In the genomic region with DNA sequence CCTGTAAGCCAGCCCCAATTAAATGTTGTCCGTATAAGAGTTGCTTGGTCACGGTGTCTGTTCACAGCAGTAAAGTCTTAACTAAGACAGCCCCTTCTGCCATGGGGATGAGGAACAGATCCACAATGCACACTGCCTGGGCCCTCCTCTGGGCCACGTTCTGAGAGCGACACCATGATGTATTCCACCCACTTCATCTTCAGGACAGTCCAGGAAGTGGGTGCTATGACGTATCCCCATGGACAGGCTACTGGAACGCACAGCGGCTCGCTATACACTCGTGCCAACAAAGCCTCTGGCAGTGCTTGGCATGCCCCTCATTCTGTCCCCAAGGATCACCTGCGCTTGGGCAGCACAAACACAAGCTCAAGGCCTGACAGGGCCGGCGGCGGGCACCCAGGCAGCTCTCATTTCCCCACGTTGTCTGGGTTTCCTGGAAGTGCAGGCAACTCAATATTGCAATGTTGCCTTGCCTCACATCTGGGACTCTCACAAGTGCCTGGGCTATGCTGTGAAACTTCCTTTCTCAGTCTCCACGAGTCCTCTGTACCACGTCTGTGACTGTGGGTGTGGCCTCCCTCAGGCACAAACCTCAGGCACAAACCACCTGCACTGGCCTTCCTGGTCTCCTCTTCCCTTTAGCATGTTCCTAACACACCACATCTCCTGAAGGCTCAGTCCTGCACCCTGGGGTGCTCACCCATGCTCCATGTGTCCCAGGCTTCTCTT, we compare ENCODE assay signal across 21 mouse cellular contexts. TPM values are rescaled to one million over a fixed set of nuclear protein-coding genes. Genes with fewer than 3 reads are reported as not detected.
DNase-seq lines count a peak whose midpoint lies in the region; ATAC-seq and TF ChIP-seq lines count a peak whose summit lies in the region.
"Had no signal": no experiment of that assay in that cellular context is flagged by ENCODE, and none has a peak within 500 bp of the region (broad histone marks: within the 10 kb centered on the region; RNA-seq: fewer than 3 reads in every experiment).

No protein-coding gene starts in this region.

- H3K27me3 ChIP-seq in ES-Bruce4 (ENCODE audit: control insufficient read depth, insufficient read depth, low read length, poor library complexity, severe bottlenecking), result no peaks in the 10 kb centered on the region
- 0 out of 2 replicates have a peak, but pooled peaks cover 5% of the 10 kb centered on the region for H3K27me3 ChIP-seq in hindbrain, embryonic 10.5 days (ENCODE audit: insufficient read depth, poor library complexity, severe bottlenecking)
- H3K27me3 ChIP-seq: kidney, embryonic 15.5 days; midbrain, embryonic 15.5 days; neural tube, embryonic 15.5 days had no signal

- TF ChIP-seq CTCF in ES-Bruce4 (IDR thresholded peaks at IDR 0.05; ENCODE audit: low read depth, low read length), result no peak

- TF ChIP-seq EP300 in ES-Bruce4 (IDR thresholded peaks at IDR 0.05; ENCODE audit: insufficient read depth, low read depth, low read length), result no peak

- no peaks in the 10 kb centered on the region for H3K9me3 ChIP-seq in ES-Bruce4 (replicated peaks; ENCODE audit: control insufficient read depth, insufficient read depth, low read length, poor library complexity, severe bottlenecking)
- H3K9me3 ChIP-seq in hindbrain, embryonic 10.5 days, result no peaks in the 10 kb centered on the region
- H3K9me3 ChIP-seq: heart, embryonic 12.5 days; kidney, embryonic 15.5 days; midbrain, embryonic 15.5 days; neural tube, embryonic 15.5 days had no signal

- no peak for TF ChIP-seq POLR2A in ES-Bruce4 (IDR thresholded peaks at IDR 0.05; ENCODE audit: insufficient read depth, low read length)

- 94% methylated on average over 16 of the region's 16 CpGs for WGBS in hindbrain, embryonic 10.5 days

- no peak overlapping the region for H3K9ac ChIP-seq in ES-Bruce4 (ENCODE audit: low read depth, poor library complexity, severe bottlenecking)
- H3K9ac ChIP-seq: heart, embryonic 12.5 days; hindbrain, embryonic 14.5 days; kidney, embryonic 15.5 days; midbrain, embryonic 15.5 days; neural tube, embryonic 15.5 days had no signal

- ATAC-seq in erythroid progenitor cell, adult 5-6 weeks (replicated peaks; ENCODE audit: low FRiP score, poor library complexity, severe bottlenecking), result 0 out of 2 replicates have a peak, but pooled peaks have one; percentile 40
- ATAC-seq in megakaryocyte progenitor cell, adult 5-6 weeks (replicated peaks; ENCODE audit: poor library complexity), result peak; percentile 80
- ATAC-seq: forebrain, embryonic 14.5 days; intestine, embryonic 16.5 days; midbrain, embryonic 15.5 days had no signal

- peaks cover 18% of the 10 kb centered on the region for H3K4me1 ChIP-seq in ES-Bruce4 (ENCODE audit: control insufficient read depth, insufficient read depth, low read length)
- H3K4me1 ChIP-seq in hindbrain, embryonic 10.5 days (replicated peaks), result 0 out of 2 replicates have a peak, but pooled peaks cover 4% of the 10 kb centered on the region
- H3K4me1 ChIP-seq: heart, embryonic 12.5 days; kidney, embryonic 15.5 days; midbrain, embryonic 15.5 days; neural tube, embryonic 15.5 days had no signal

- DNase-seq in lung, postnatal 36 days, result peak; percentile 47
- no peak for DNase-seq in lung, postnatal 4 days
- no peak for DNase-seq in hindbrain, embryonic 10.5 days (ENCODE audit: low spot score)
- no peak for DNase-seq in kidney, adult 11 months
- DNase-seq: cerebellum, adult 8-10 months; gastrocnemius, postnatal 36 days; heart, postnatal 14 days; lung, postnatal 14 days; right cerebral cortex, postnatal 25 days; thymus, adult 2 months had no signal

- no peaks in the 10 kb centered on the region for H3K36me3 ChIP-seq in ES-Bruce4 (ENCODE audit: control insufficient read depth, insufficient read depth, low read length, poor library complexity, severe bottlenecking)
- H3K36me3 ChIP-seq in hindbrain, embryonic 10.5 days, result no peaks in the 10 kb centered on the region
- H3K36me3 ChIP-seq: heart, embryonic 12.5 days; kidney, embryonic 15.5 days; midbrain, embryonic 15.5 days; neural tube, embryonic 15.5 days had no signal

- no peak overlapping the region for H3K4me3 ChIP-seq in ES-Bruce4 (ENCODE audit: low read depth, low read length)
- H3K4me3 ChIP-seq in hindbrain, embryonic 10.5 days, result no peak overlapping the region
- H3K4me3 ChIP-seq: erythroblast, embryonic 14.5 days; heart, embryonic 12.5 days; kidney, embryonic 15.5 days; midbrain, embryonic 15.5 days; neural tube, embryonic 15.5 days had no signal

- H3K27ac ChIP-seq in ES-Bruce4 (ENCODE audit: insufficient read depth, low read length), result 0 out of 2 replicates have a peak overlapping the region, but pooled peaks have one; percentile 16
- H3K27ac ChIP-seq in hindbrain, embryonic 10.5 days, result no peak overlapping the region
- H3K27ac ChIP-seq: hindbrain, embryonic 14.5 days; kidney, embryonic 15.5 days; midbrain, embryonic 15.5 days; neural tube, embryonic 15.5 days had no signal

RNA-seq across cellular contexts. Expression of a gene that starts 14.1 kb away (rescaled TPM):
- 7.7 TPM in 2 replicates for polyA plus RNA-seq in ES-Bruce4 (2011; ENCODE audit: insufficient read depth, insufficient read length, low read depth, missing spikeins)
- total RNA-seq in erythroid progenitor cell, adult 5-6 weeks (2015; ENCODE audit: low replicate concordance), result 0.84 TPM in 1 of 2 replicates, not detected in the other
- 0.39 and 0.91 TPM in 2 replicates for total RNA-seq in erythroid progenitor cell, adult 5-6 weeks (2017; ENCODE audit: low replicate concordance)
- total RNA-seq in megakaryocyte progenitor cell, adult 5-6 weeks (2015), result 5.8 and 6.1 TPM in 2 replicates
- 6.3 and 8.2 TPM in 2 replicates for total RNA-seq in megakaryocyte progenitor cell, adult 5-6 weeks (2017)
- 1.2 and 2.0 TPM in 2 replicates for polyA plus RNA-seq in hindbrain, embryonic 10.5 days (2016; fragmentation: Nextera tagmentation; extraction: Ambion mirVana)

RNA-seq across cellular contexts. Expression of a gene that starts 33.9 kb away (rescaled TPM):
- 13.1 and 14.6 TPM in 2 replicates for polyA plus RNA-seq in ES-Bruce4 (2011; ENCODE audit: insufficient read depth, insufficient read length, low read depth, missing spikeins)
- total RNA-seq in erythroid progenitor cell, adult 5-6 weeks (2015; ENCODE audit: low replicate concordance), result 13.0 and 15.9 TPM in 2 replicates
- 2.6 and 3.3 TPM in 2 replicates for total RNA-seq in erythroid progenitor cell, adult 5-6 weeks (2017; ENCODE audit: low replicate concordance)
- 42.3 and 51.4 TPM in 2 replicates for total RNA-seq in megakaryocyte progenitor cell, adult 5-6 weeks (2015)
- 24.4 and 25.7 TPM in 2 replicates for total RNA-seq in megakaryocyte progenitor cell, adult 5-6 weeks (2017)
- 5.9 and 10.8 TPM in 2 replicates for polyA plus RNA-seq in hindbrain, embryonic 10.5 days (2016; fragmentation: Nextera tagmentation; extraction: Ambion mirVana)
